Comparison of ENCODE assay signal across 7 mouse cellular contexts in genomic region chr4:86670582-86671306, GRCm38 (mm10). TPM values are rescaled to one million over a fixed set of nuclear protein-coding genes. Genes with fewer than 3 reads are reported as not detected.
DNase-seq lines count a peak whose midpoint lies in the region; ATAC-seq and TF ChIP-seq lines count a peak whose summit lies in the region.

No protein-coding gene starts in this region.

- H3K9ac ChIP-seq in intestine, postnatal 0 days (ENCODE audit: low read depth, low read length), result peak overlapping the region; percentile 87; the same call in 1 of the 2 replicates
- H3K9ac ChIP-seq in liver, embryonic 15.5 days, result no peak overlapping the region

- H3K4me3 ChIP-seq in brown adipose tissue, adult 24 weeks (ENCODE audit: insufficient read depth, low read depth, low read length), result peak overlapping the region; percentile 71
- peak overlapping the region; percentile 79; the same call in 1 of the 2 replicates for H3K4me3 ChIP-seq in intestine, postnatal 0 days (ENCODE audit: low read depth, low read length)
- H3K4me3 ChIP-seq in liver, embryonic 15.5 days (replicated peaks), result no peak overlapping the region

- H3K27me3 ChIP-seq in intestine, postnatal 0 days (replicated peaks; ENCODE audit: control insufficient read depth, insufficient read depth, low read length), result no peaks in the 10 kb centered on the region
- H3K27me3 ChIP-seq in liver, embryonic 15.5 days, result no peaks in the 10 kb centered on the region

- H3K9me3 ChIP-seq in intestine, postnatal 0 days (ENCODE audit: control insufficient read depth), result no peaks in the 10 kb centered on the region
- no peaks in the 10 kb centered on the region for H3K9me3 ChIP-seq in liver, embryonic 15.5 days (replicated peaks)

- peak; percentile 48 for DNase-seq in kidney, adult 11 months
- no peak for DNase-seq in kidney, postnatal 4 days
- DNase-seq in thymus, postnatal 10 days (ENCODE audit: low spot score in 2 of 2), result no peak
- no peak for DNase-seq in gastrocnemius, adult 18-20 months (ENCODE audit: low spot score)

- peak overlapping the region; percentile 70 for H3K4me2 ChIP-seq in intestine, postnatal 0 days (replicated peaks; ENCODE audit: low read depth)
- peak overlapping the region; percentile 80 for H3K4me2 ChIP-seq in liver, embryonic 15.5 days

- 39% methylated on average over 8 of the region's 8 CpGs for WGBS in intestine, postnatal 0 days
- 64% methylated on average over 8 of the region's 8 CpGs for WGBS in liver, embryonic 15.5 days (ENCODE audit: insufficient replicate concordance)

- H3K36me3 ChIP-seq in intestine, postnatal 0 days (ENCODE audit: control insufficient read depth, insufficient read depth), result peaks cover 19% of the 10 kb centered on the region
- H3K36me3 ChIP-seq in liver, embryonic 15.5 days (replicated peaks), result peaks cover 24% of the 10 kb centered on the region

- ATAC-seq in intestine, postnatal 0 days, result peak; percentile 20; the same call in 1 of the 2 replicates
- ATAC-seq in liver, embryonic 15.5 days (ENCODE audit: insufficient read depth), result no peak

- H3K4me1 ChIP-seq in brown adipose tissue, adult 24 weeks (ENCODE audit: control insufficient read depth, insufficient read depth, insufficient read length, low read length), result peaks cover 11% of the 10 kb centered on the region
- peaks cover 3% of the 10 kb centered on the region; the same call in 1 of the 2 replicates for H3K4me1 ChIP-seq in intestine, postnatal 0 days (replicated peaks; ENCODE audit: control insufficient read depth, insufficient read depth, low read length)
- peaks cover 84% of the 10 kb centered on the region for H3K4me1 ChIP-seq in liver, embryonic 15.5 days (replicated peaks)

- peak overlapping the region; percentile 98 for H3K27ac ChIP-seq in brown adipose tissue, adult 24 weeks (replicated peaks; ENCODE audit: low read depth, low read length)
- peak overlapping the region; percentile 98 for H3K27ac ChIP-seq in intestine, postnatal 0 days (ENCODE audit: low read depth, low read length)
- peak overlapping the region; percentile 95 for H3K27ac ChIP-seq in liver, embryonic 15.5 days (replicated peaks)

- no peak for TF ChIP-seq CTCF in intestine, postnatal 0 days (IDR thresholded peaks at IDR 0.05; ENCODE audit: low read depth)

RNA-seq across cellular contexts. Expression of gene Plin2, which starts 0.9 kb away (rescaled TPM):
- polyA plus RNA-seq in brown adipose tissue, adult 24 weeks (2012; ENCODE audit: insufficient read depth, insufficient read length, missing spikeins), result 969 and 1,325 TPM in 2 replicates
- polyA plus RNA-seq in intestine, postnatal 0 days (2015; fragmentation: Nextera tagmentation; extraction: Ambion mirVana), result 500 and 531 TPM in 2 replicates
- polyA plus RNA-seq in liver, embryonic 15.5 days (2015; fragmentation: Nextera tagmentation; extraction: Ambion mirVana), result 154 and 163 TPM in 2 replicates
- 10 to 100 TPM; 59.8 to 66.3 TPM for total RNA-seq in gastrocnemius, adult 18-20 months (2021)

RNA-seq across cellular contexts. Expression of gene Haus6, which starts 58.9 kb away (rescaled TPM):
- polyA plus RNA-seq in brown adipose tissue, adult 24 weeks (2012; ENCODE audit: insufficient read depth, insufficient read length, missing spikeins), result 2.1 and 3.5 TPM in 2 replicates
- 3.0 and 3.1 TPM in 2 replicates for polyA plus RNA-seq in intestine, postnatal 0 days (2015; fragmentation: Nextera tagmentation; extraction: Ambion mirVana)
- polyA plus RNA-seq in liver, embryonic 15.5 days (2015; fragmentation: Nextera tagmentation; extraction: Ambion mirVana), result 10.9 and 11.4 TPM in 2 replicates
- 1 to 10 TPM; 4.8 to 5.5 TPM for total RNA-seq in gastrocnemius, adult 18-20 months (2021)
